Mouse (Mus musculus) adrenal gland, postnatal 14 days (tissue): ENCODE measurements at regions not wholly inside any gene's neighbourhood (a gene's known extent, or its start where the extent isn't known, plus 50 kb on each side); places are given as distances from the start of the nearest gene placed in this dataset.

Source experiments
- DNase-seq: peaks from one replicate; pipeline ENCODE4 v3.0.0; 2021; ENCODE audit warnings: mixed read lengths

GRCm38 (mm10) chr5:126155216-126155880 is 623.8 kb downstream of the Tmem132b start:
- DNase-seq, result no peak

- DNase-seq, result no peak
Observed at GRCm38 (mm10) chr5:126186111-126186510, 654.5 kb downstream of the Tmem132b start.

DNA sequence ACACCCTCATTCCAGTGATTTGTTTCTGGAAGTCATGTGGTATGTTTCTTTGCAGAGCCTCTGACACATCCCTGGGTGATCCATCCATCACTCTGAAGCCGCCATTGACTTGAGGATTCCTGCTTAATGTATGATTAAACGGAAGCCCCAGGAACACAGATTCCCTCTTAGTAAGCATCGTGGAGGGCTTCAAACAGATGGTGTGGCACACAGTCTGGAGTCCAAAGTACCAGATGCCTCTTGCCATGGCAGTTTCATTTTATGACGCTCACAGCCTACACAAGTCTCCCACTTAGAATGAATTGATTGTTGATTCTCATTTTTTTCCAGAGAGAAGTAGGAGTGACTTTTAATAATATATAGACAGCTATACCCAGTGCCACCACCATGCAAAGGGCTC is 668.3 kb downstream of the Tmem132b start:
- no peak for DNase-seq

- peak; percentile 25 for DNase-seq
Observed at GRCm38 (mm10) chr5:126201535-126201934, 670.0 kb downstream of the Tmem132b start.

GRCm38 (mm10) chr5:126201996-126202395 is 670.4 kb downstream of the Tmem132b start:
- no peak for DNase-seq

DNA sequence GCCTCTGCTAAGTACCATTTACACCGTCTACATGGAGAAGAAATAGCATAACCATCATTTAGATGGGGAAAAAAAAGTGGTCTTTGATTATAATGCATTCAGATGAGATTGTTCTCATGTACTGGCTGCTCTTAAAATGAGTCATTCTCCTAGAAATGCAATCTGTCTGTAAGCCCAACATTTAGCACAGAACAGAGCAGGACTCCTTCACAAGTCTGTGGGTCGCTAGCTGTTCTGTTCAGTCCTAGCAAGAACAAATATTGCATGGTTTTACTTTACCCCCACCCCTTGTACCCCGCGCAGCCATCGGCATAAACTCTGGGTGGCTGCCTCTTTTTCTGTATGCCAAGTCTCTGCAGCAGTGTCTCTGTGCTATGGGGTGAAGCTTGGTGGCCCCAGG is 685.4 kb downstream of the Tmem132b start:
- DNase-seq, result no peak

DNA sequence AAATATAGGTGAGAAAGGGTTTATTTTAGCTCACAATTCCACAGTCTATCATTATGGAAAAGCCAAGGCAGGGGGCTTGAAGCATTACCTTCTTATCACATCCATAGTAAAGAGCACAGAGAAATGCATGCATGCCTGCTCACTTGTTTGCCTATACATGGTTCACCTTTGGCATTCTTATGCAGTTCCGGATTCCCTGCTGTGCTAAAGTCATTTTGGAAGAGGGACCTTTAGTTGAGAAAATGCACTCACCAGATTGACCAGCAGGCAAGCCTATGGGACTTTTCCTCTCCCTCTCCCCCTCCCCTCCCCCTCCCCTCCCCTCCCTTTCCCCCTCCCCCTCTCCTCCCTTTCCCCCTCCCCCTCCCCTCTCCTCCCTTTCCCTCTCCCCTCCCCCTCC is 686.2 kb downstream of the Tmem132b start:
- DNase-seq, result no peak

DNA sequence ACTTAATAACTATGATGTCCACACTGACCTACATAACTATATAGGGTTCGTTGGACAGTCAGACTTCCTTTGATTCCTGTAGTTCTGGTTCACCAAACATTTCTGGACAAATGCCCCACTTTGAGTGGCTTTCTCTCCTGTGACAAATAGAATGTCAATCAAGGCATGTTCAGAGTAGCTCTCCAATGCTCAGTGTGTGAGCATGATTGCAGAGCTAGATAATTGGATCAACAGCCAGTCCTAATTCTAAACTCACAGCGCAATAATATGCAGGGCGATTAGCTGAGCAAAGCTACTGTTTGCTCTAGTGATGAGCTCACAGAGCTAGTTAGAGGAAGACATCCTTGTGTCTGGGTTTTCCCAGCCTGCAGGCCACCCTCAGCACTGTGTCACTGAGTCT is 692.1 kb downstream of the Tmem132b start:
- no peak for DNase-seq

- no peak for DNase-seq
Observed at GRCm38 (mm10) chr5:126230768-126231167, 699.2 kb downstream of the Tmem132b start.

DNA sequence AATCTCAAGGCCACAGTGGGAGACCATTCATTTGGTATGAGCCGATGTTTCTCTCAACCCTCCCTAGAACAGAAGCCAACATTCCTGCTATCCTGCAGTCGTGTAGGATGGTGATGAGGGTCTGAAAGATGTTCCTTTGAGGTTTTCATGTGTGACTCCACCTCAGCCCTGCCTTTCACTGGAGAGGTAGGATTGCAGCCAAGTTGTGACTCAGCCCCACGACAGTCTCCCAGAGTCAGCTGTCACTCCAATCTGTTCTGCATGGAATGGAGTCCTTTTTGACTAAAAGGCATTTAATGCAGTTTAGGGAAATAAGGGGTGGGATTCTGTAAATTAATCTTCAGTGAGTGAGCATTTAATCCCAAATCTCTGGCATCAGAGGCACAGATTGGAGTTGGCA is 706.5 kb downstream of the Tmem132b start:
- peak; percentile 6 for DNase-seq

DNA sequence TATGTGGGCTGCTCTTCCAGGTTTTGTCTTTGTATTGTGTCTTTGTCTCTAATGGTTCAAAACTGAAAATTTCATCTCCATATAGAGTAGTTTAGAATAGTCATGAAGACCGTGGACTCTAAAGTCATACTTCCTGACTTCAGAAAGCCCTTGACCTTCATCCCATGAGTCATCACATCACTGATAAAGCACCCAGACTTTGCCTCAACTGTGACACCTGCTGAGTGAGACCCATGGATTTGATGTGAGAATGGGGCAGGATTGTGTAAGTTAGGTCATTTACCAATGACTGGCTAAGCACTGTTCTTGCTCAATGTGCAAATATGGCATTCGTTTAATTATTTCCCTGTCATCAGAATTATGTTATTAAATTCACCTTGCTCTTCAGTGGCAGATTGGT is 714.2 kb downstream of the Tmem132b start:
- DNase-seq, result no peak

GRCm38 (mm10) chr5:126250331-126250730 is 718.8 kb downstream of the Tmem132b start:
- DNase-seq, result no peak

GRCm38 (mm10) chr5:126254661-126255060 is 723.1 kb downstream of the Tmem132b start:
- DNase-seq, result no peak

DNA sequence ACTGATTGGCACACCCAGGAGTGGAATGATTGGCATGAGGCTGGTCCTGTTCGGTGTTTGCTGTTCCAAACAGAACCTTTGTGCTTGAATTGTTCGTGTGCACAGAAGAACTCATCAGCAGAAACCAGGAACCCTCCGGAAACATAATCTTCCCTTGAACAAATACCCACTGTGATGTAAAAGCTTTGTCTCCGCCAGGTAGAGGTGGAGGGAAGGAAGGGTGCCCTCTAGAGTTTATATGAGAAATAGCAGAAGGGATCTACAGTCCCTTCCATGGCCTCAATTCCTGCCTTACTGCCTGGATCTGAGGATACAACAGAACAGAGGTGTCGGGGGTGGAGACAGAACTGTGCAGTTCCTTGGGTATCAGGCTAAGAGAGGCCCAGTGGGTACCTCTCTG is 726.3 kb downstream of the Tmem132b start:
- DNase-seq, result no peak

GRCm38 (mm10) chr5:126266471-126266870 is 734.9 kb downstream of the Tmem132b start:
- no peak for DNase-seq

- no peak for DNase-seq
Observed at GRCm38 (mm10) chr5:126266929-126267609, 735.5 kb downstream of the Tmem132b start.

DNA sequence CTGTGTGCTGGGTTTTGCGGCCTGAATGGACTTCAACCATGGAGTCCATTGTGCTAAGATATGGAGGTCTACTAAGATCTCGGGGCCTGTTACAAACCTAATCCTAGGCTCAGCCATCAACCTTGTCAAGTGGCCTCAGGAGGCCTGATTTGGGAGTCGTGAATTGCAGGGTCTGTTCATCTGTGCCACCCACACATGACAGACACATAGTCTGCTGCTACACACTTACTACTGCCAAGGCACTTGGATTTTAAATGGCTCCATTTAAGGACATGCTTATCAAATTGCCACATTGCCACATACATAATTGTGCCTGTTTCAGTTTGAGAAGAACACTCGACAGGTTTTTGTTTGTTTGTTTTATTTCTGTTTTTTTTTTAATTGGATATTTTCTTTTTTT is 737.0 kb downstream of the Tmem132b start:
- no peak for DNase-seq

DNA sequence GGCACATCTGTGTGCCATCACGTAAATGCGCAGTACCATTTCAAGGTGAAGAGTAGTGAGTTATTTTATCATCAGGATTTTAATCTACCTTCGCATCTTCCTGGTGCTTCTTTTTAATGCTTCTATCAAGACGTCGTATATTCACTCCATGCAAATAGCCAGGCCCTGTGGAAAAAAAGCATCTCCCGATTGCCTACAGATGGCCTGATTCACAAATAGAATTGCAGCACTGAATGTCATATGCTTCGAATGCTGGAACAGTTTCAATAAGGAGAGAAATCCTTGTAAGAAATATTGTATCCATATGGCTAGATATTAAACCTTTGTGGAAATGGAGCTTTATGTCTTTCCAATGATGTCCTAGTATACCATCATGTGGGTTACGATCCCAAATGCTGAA is 742.7 kb downstream of the Tmem132b start:
- no peak for DNase-seq

DNA sequence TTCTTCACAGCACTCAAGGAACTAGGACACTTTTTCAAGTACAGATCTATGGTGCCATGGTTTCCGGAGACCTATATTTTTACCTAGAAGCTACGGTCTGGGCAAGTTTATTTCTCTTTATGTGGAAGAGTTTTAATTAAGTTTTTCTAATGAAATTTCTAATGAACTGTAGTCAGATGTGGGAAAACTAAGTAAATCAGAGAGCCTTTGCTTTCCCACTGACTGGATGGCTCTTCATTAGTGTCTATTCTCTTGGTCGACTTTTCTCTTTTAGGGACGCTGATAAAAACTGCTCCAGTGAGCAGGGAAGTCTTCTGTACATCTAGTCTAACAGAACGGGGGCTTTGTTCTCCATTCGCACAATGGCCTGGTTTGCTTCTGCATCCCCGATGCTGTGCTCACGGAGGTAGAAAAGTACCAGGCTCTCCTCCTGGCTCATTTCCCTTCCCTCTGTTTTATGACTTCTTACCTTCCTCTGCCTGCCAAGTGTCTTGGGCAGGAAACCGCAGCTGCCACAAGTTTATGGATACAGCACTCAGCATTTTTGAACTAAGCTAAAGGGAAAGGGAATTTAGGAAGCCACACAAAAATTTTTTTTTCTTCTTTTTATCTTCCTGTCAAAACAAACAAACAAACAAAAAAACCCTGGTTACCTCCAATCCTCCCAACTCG is 749.6 kb downstream of the Tmem132b start:
- DNase-seq, result no peak

DNA sequence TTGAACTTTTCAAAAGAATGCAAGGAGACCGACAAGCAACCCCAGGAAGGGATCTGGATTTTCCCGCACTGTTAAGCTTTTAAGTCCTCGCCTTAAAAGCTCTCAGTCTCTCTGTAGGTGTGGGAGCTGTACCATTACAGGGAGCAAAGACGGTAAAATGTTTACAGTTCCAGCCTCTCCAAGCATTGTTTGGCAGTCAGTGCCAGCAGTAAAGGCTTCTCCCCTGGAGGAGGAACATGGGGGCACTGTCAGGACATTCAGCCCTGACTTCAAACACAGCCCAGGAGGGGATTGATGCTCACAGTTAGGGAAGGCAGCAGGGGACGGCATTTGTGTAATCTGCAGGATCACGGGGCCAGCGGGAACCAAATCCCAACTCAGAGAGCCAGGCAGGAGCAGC is 750.2 kb downstream of the Tmem132b start:
- DNase-seq, result no peak

- DNase-seq, result no peak
Observed at GRCm38 (mm10) chr5:126324847-126325246, 793.3 kb downstream of the Tmem132b start.

DNA sequence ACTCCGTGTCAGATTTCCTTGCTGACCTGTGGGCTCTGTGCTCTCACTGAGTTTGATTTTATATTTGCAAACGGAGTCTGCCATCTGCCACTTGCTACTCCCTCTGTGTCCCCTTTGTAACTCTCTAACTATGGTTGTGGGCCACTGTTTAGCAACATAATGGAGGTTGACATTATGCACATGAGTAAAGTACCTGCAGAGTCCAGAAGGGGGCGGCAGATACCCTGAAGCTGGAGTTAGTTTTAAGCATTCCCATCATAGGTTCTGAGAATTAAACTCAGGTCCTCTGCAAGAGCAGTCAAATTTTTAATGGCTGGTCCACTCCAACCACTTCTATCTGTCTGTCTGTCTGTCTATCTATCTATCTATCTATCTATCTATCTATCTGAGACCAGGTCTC is 796.7 kb downstream of the Tmem132b start:
- DNase-seq, result no peak

DNA sequence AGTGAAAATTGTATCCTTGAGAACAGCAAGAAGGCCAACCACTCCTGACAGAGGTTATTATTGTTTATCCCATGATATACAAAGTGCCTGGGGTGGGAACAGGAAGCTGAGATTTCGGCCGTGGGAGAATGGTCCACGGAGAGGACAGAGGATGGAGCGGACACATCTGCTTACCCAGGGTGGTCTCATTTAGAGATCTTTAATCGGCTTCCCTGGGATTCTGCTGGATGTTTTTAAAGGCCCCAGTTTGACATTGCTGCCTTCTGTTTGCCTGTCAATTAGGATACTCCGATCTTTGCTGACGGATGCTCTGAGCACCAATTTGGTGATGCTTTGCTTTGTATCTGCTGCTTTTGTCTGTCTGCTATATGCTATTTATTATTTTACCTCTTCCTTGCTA is 803.5 kb downstream of the Tmem132b start:
- no peak for DNase-seq
